Mouse (Mus musculus) lung, postnatal 4 days (tissue): ENCODE data around the gene Tmem8b.

Experiments used
- DNase-seq, 2 experiments: peaks; one replicate each; pipeline ENCODE4 v3.0.0; 2021

Tmem8b gene

DNA sequence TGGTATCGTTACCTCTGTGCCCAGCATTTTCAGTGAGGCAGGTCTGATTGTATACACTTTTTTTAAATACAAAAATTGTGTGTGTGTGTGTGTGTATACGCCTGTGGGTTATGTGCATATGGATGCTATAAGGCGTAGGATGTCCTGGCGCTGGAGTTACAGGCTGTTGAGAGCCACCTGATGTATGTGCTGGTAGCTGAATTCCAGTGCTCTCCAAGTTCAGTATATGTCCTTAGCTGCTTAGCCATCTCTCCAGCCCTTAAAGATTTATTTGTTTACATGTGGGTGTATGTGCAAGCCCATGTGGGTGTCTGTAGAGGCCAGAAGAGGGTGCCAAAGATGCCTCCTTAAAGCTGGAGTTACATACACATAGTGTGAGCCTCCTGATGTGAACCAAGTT, 11.6 kb upstream of the Tmem8b start:
- no peak for DNase-seq

DNA sequence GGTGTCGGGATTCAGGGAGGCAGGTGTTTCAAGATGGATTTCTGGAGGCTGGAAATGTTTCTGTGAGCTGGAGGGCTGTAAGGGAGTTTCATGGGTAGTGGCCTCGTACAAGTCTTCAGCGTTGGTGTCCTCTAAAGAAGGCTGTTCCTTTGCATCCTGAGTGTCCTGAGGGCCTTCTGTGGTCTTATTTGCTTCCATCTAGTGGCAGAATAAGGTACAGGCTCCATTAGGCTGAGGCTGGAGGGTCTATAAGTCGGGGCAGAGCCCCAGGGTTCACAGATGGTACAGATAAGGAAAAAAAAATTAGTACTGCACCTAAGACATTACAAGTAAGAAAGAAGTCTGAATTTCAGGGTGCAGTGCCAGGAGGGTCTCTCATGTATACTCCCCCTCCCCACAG, 2.4 kb upstream of the Tmem8b start:
- peak in 1 of 2 experiments; percentile 29 for DNase-seq

DNA sequence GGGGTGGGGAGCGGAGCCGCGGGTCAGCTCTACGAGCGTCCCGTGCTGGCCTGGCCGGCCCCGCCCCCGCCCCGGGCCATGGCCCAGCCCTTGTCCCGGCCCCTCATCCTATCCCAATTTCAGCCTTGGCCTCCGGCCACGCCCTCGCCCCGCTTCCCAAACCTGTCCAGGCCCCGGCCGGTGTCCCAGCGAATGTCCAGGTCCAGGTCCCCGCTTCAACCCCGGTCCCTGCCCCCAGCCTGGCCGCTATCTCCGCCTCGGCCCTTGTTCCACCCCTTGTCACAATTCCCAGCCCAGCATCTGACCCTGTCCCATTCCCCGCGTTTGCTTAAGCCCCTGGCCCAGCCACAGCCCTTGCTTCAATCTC, 640 bp downstream of the Tmem8b start:
- peak; percentile 84 to 88 for DNase-seq

DNA sequence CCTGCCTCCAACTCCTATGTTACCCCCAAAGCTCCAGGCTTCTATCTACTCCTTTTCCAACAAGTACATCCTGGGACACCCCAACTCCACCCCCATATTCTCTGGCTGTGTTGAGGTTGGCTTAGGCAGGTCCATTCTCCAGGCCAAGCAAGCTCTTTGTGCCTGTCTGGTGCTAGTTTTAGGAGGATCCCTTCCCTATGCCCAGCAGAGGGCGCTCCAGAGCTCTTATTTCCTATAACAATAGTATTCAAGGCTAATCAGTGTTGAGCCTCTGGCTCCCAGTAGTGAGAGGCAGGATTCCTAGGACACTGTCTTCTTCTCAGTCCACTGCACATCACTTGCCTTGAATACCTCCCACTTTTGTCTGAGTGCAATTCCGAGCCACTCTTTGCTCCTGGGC, 3.3 kb downstream of the Tmem8b start:
- DNase-seq, result peak; percentile 81 to 89

DNA sequence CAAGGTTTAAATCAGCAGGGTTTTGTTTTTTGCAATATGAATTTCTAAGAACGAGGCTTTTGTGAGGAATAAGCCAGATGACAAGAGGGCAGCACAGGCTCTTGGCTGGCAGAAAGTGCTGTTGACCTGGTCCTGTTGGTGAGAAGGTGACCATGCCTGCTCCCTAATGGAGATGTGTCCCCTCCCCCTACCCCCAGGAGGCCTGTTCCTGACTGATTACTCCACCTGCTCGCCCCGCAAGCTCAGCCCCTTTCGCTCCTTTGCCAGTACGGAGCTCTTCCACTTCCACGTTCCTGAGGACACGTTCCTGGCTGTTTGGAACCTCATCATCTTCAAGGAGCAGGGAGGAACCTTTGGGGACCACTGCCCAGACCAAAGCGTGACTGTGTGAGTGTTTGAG, 4.9 kb downstream of the Tmem8b start:
- peak in 1 of 2 experiments; percentile 44 for DNase-seq

DNA sequence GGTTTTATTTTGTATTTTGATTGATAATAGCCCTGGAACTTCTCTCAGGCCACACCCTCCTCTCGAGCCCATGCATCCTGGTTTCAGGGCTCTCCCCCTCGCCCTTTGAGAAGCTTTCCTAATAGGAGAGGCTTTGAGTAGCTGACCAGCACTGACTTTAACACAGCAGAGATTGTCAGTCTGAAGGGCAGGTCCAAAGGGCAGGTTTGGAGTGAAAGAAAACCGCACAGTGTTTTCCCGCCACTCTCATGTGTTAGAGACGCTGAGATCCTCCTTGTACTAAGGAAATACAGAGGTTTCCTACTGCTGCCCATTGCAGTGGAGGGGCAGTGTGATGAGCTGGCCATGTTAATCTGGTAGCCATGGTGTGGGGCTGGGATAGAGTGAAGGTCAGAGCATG, 6.2 kb downstream of the Tmem8b start:
- no peak for DNase-seq

DNA sequence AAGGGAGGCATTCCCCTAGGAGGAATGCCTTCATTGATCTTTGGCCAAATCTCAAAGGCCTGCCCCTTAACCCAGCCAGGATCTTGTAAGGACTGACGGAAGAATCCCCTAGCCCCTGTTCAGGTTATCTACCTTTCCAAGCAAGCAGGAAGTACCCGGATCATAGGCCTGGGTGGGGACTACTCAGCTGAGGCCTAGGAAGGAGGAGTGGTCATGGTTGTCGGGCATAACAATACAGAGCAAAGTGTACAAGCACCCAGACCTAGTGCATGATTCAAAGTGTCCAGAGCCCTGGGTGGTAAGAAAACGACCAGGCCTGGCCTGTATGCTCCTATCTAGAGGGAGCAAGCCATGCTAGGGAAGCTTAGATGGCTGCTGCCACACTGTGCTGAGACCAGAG, 6.8 kb downstream of the Tmem8b start:
- peak in 1 of 2 experiments; percentile 11 for DNase-seq

DNA sequence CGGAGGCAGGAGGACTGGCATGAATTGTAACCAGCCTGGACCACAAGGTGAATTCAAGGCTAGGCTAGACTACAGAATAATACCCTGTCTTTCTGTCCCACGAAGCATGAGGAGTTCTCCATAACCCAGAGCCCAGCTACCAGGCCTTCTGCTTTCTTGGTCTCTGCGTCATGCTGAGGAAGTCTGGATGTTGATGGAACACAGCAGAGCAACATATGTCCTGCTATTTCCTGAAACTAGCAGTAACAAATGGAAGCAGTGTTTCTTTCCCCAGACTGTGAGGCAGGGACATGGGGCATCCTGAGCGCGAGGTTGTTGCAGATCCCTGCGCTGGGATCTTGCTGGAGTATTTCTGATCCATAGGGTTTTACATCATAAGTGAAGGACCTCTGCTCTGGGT, 9.8 kb downstream of the Tmem8b start:
- peak in 1 of 2 experiments; percentile 14 for DNase-seq

DNA sequence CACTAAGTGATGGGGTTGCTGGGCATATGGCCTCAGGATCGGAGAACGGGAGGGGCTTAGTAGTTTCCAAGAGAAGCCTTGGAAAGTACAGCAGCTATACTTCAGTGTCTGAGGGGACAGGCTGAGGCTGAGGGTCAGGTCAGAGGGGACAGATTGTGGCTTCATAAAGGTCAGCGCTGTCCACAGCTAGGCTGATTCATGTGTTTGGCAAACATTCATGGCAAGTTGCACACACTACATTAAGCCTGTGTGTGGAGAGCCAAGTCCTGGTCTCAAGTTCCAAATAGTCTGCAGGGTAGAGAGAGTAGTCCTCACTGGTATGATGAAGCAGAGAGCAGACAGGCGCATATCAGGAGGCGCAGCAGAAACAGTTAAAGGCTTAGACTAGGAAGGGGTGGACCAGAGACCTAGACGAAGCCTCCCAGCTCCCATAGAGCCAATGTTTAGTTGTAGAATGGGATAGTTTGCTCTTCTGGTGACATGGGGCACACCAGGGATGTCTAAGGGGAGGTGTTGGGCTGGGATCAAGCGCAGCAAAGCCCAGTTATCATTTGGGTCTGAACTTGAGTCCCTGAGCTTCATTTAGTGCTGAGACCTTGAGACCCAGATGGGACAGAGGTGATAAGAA, 10.8 kb downstream of the Tmem8b start:
- peak in 1 of 2 experiments; percentile 22 for DNase-seq

DNA sequence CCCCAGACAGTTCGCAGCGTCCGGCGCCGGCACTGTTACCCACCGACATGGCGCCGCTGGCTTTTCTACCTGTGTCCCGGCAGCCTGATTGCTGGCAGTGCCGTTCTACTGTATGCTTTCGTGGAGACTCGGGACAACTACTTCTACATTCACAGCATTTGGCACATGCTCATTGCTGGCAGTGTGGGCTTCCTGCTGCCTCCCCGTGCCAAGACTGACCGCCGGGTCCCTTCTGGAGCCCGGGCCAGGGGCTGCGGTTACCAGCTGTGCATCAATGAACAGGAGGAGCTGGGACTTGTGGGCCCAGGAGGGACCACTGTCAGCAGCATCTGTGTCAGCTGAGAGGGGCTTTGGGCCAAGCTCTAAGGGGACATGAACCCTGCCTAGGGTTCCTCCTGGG, 21.2 kb downstream of the Tmem8b start:
- no peak for DNase-seq

DNA sequence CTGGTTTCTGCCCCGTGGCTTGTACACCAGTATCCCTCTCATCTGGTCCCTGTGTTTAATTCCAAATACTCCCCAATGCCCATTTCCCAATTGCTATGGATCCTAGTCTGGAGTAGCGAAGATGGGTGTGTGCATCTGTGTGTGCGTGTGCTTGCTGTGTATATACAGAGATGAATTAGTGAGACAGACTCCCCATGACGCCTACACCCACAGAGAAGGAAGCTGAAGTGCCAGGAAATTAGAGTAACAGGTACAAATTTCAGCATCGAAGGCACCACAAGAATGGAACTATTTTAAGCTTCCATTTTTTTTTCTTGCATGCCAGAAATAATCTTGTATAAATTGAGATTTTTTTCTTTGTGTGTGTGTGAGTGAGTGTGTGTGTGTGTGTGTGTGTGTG, 22.3 kb downstream of the Tmem8b start:
- no peak for DNase-seq

DNA sequence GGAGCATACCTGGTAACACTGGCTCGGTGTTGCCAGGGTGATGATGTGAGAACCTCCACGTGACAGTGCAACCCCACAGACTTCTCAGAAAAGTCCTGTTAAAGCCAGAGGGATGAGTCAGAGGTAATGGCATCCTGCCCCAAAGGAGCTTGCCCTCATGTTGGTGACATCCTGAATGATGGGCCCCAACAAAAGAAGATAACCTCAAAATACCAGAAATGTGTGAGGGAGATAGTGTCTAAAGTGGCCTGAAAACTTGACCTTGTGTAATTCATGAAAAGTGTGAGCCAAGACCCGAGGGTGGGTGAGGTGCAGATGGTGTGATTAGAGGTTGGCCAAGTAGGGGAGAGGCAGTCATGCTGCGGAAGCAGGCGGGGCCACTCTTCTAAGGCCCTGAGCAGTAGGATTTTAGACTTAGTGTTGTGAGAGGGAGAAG, 25.1 kb downstream of the Tmem8b start:
- peak in 1 of 2 experiments; percentile 63 for DNase-seq

DNA sequence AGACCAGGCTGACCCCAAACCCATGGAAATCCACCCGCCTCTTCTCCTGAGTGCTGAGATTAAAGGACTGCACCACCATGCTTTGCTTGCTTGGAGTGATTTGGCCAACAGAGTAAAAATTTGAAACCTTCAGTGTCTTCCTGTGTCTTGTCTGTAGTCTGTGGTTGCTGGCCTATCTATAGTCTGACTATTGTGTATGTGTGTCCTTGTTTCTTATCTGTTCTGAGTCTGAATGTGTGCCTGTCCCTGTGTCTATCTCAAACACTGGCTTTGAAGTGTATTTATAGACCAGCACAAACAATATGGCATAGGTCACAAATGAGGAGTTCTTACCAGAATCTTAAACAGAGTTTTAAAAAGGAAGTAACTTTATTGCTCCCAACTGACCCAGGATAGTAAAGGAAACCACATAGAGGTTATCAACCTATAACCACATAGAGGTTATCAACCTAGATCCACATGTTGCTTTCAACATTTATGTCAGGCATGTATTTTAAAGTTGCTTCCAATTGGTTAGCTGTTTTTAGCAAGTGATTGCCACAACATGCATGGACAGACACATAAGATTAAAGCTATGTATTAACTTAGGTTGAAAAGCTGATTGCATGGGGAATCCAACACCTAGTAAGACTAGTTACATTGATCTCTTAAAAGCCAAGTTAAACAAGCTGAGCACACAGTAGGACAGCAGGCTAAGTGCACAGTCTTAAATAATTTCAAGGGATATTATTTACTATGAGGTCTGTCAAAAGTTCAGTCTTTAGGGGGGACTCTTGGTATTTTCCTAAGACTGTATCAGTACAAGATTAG, 25.9 kb downstream of the Tmem8b start:
- DNase-seq, result no peak

DNA sequence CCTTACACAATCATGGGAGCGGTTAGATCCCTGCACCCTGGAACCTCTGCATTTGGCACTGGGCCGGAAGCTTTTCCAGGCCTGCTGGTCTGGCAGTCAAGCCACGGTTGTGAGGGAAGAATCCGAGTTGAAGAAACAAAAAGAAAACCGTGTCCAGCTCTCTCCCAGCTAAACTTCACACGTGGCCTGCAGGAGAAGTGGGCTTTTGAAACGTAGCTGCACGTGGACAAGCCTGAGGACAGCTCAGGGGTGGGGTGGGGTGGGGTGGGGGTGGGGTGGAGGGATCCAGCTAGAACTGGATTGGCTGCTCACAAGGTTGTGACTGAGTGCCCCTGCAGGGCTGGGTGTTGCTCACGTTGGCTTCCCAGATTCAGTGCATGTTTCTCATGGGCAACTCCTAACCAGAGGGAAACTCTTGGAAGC, 26.5 kb downstream of the Tmem8b start:
- DNase-seq, result peak; percentile 53 to 74

DNA sequence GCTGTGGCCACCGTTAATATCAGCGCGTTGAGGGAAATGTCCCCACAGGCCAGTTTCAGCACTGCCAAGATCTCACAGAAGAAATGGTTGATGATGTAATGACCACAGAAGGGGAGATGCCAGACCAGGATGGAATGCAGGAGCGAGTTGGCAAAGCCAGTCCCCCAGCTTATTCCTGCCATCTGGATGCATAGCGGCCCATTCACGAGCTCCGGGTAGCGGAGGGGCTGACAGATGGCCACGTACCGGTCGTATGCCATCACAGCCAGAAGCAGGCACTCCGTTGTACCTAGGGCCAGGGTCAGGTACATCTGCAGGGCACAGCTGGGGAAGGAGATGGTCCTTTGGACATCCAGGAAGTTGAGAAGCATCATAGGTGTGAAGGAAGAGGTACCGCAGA, 27.8 kb downstream of the Tmem8b start:
- no peak for DNase-seq

DNA sequence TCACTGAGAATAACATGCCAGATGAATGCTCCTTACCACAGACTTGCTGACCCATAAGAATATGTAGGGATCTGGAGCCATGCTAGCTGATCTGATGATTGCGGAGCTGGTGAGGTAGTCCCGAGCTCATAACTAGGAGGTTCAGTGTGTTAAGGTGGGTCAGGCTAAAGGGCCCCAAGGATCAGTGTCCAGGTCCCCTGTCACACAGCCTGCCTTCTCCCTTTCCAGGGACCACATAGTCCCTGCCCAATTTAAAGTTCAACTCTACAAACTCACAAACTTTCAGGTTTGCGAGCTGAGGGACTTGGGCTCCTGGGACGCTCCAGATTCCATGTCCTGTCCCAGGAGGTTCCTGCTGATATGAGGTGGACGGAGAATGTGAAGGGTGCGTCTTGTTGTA, 31.9 kb downstream of the Tmem8b start, which contains the start of gene Olfr70:
TSS of gene Olfr70 (minus strand) at position 101 of the 400 bp plus-strand sequence.
- DNase-seq, result no peak

DNA sequence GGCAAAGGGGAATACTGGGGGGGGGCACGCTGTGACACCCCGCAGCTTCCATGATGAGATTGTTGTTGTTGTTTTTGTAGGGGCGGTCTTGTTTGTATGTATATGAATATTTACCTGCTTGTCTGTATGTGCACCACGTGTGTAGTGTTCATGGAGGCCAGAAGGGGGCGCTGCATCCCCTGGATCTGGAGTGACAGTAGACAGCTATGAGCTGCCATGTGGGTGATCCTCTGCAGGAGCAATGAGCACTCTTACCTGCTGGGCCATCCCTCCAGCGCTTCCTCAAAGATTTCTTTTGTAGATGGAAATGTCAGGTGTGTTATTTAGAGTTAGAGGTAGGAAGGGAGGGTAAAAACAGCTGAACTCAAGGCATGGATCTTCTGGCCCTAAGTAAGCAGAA, 34.7 kb downstream of the Tmem8b start:
- DNase-seq, result no peak

DNA sequence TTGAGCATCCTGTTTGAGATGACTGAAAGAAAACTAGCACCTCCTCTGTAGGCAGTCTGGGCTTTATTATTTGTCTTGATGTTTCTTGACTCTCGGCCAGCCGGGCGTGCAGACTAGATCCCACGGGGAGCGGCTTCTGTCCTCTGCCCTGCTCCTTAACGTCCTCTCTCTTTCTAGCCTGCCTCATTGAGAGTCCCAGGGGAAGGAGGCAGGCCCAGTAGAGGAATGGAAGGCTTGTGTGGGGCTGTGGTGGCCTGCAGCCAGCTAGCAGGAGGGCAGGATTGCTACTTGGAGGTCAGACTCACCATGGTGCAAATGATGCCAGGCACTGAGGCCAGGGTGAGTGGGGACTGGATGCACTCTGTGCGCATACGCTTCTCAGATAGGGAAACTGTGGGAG, 35.1 kb downstream of the Tmem8b start:
- peak in 1 of 2 experiments; percentile 64 for DNase-seq

DNA sequence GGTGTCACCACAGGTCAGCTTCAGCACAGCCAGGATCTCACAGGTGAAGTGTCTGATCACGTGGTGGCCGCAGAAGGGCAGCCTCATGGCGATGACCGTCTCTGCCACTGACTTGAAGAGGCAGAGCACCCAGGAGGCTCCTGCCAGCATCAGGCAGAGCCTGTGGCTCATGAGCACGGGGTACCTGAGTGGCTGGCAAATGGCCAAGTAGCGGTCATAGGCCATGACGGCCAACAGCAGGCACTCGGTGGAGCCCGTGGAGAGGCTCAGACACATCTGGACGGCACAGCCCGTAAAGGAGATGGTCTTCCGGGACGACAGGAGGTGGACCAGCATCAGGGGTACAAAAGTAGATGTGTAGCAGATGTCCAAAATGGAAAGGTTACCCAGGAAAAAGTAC, 37.2 kb downstream of the Tmem8b start:
- DNase-seq, result no peak

DNA sequence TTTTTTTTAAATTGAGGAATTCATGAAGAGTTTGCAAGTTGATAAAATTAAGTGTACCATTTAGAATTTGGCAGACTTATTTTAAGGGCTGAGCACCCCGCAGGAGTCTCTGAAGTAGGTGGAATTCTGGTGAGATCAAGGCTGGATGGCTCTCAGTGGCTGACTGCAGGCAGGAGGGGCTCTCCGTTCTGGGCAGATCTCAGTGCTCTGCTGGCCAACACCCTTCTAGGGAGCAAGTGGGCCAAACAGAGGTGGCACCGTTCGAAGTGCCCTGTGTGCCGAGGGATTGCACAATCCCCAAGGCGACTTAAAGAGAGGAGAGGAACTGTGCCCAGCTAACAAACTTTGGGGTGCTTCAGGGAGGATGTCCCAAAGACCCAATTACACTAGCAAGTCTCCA, 41.1 kb downstream of the Tmem8b start, which contains the start of gene Olfr71:
TSS of gene Olfr71 (minus strand) at position 387 of the 400 bp plus-strand sequence.
- DNase-seq, result peak; percentile 52 to 88

DNA sequence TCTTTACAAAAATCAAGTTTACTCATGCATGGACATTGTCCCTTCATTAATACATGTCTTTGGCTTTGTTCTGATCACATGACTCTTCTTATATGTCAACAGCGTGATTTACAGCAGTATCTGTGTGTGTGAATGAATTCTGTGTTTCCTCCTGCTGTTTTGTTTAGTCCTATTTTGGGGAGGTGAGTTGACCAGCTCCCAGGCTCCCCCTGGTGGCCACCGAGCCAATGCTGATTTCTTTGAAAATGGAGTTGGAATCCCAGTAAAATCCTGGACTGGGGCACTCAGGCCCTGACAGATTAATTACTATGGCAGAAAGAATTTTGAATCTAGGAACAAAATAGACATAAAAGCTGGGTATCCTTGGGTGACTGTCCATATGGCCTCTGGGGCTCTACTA, 43.0 kb downstream of the Tmem8b start:
- peak; percentile 74 to 85 for DNase-seq

DNA sequence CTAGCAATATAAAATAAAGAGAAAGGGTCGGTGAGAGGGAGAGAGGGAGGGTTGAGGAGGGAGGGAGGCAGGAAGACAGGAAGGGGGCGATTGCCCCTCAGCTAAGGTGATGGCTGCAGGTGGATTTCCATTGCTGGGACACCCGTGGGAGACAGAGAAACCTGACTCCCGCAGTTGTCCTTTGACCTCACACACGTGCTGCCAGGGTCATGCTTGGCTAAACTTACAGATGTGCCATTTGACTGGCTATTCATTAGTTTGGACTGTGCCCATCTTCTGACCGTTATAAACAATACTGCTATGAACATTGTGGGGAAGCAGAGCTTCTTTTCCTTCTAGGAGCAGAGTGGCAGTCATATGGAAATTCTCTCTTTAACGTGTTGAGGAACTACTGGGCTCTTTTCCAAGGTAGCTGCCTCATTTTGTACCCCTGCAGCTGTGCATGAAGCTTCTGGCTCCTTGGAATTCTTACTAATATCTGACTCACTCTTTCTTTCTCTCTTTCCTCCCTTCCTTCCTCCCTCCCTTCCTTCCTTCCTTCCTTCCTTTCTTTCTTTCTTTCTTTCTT, 45.0 kb downstream of the Tmem8b start:
- DNase-seq, result no peak

DNA sequence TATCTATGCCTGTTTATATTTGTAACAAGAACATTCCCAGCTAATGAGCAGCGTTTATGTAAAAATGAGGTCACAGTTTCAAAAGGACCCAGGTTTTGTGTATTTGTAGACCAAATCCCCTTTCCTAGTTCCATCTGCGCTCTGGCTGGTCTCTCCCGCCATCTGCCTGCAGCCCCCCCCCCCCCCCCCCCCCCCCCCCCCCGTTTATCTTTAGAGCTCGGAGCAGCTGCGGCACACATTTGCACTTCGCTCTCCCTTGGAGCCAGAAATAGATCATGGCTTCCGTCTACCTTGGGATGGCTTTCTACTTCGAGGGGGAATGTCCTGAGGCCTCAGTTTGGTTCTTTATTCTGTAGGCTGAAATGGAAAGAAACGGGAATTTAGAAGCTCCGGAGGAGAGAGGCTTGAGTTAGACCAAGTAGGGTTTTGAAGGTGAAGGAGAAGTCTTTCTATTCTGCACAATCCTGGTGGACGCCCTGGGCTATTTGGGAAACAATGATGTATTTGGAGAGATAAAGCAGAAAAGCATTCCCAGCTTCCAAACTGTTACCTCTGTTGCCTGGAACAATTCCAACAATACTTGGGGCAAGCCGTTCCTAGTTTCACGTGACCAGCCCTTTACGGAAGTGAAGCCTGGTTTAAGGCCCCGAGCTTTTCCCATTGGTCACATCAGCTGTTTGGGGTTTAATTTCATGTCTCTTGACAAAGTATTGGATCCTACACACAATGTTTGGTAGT, 51.9 kb downstream of the Tmem8b start:
- DNase-seq, result no peak
